Mouse (Mus musculus) ovary, postnatal 10 days (tissue): ENCODE data around the gene Apob.

ENCODE experiments used
- DNase-seq: peaks from one replicate; pipeline ENCODE4 v3.0.0; 2022; ENCODE audit warnings: low spot score

The Apob gene

GRCm38 (mm10) chr12:8038081-8038730 is 60.8 kb downstream of the Apob start:
- no peak for DNase-seq

GRCm38 (mm10) chr12:8042626-8043394 is 65.4 kb downstream of the Apob start:
- DNase-seq, result no peak

- DNase-seq, result no peak
Observed at GRCm38 (mm10) chr12:8047046-8047445, 69.6 kb downstream of the Apob start.

GRCm38 (mm10) chr12:8047789-8048309 is 70.4 kb downstream of the Apob start:
- DNase-seq, result no peak

- DNase-seq, result no peak
Observed at GRCm38 (mm10) chr12:8056001-8056640, 78.7 kb downstream of the Apob start.

GRCm38 (mm10) chr12:8059576-8059975 is 82.1 kb downstream of the Apob start:
- peak; percentile 42 for DNase-seq

- DNase-seq, result no peak
Observed at GRCm38 (mm10) chr12:8063363-8064065, 86.1 kb downstream of the Apob start.
